Mouse (Mus musculus): Measurements from ENCODE around the gene Cldn20.

Gene Cldn20

GRCm38 (mm10) chr17:3532254-3532653 lies at the start of gene Cldn20:
Cldn20 (plus strand) TSS chr17:3532554.
- DNase-seq (ENCODE audit: low read depth, low spot score): no peak

- no peak for DNase-seq (ENCODE audit: low read depth, low spot score)
These were observed 49.3 kb upstream of the Cldn20 start for GRCm38 (mm10) chr17:3483091-3483490.

- DNase-seq (ENCODE audit: low read depth, low spot score): no peak
These were observed 46.5 kb upstream of the Cldn20 start for GRCm38 (mm10) chr17:3485851-3486250.

GRCm38 (mm10) chr17:3487211-3487610 lies 45.1 kb upstream of the Cldn20 start:
- no peak for DNase-seq (ENCODE audit: low read depth, low spot score)

GRCm38 (mm10) chr17:3487721-3488601 lies 44.4 kb upstream of the Cldn20 start:
- no peak for DNase-seq (ENCODE audit: low read depth, low spot score)

GRCm38 (mm10) chr17:3490216-3490895 lies 42.0 kb upstream of the Cldn20 start:
- no peak for DNase-seq (ENCODE audit: low read depth, low spot score)

- no peak for DNase-seq (ENCODE audit: low read depth, low spot score)
These were observed 41.3 kb upstream of the Cldn20 start for GRCm38 (mm10) chr17:3491065-3491464.

- DNase-seq (ENCODE audit: low read depth, low spot score): no peak
These were observed 40.7 kb upstream of the Cldn20 start for GRCm38 (mm10) chr17:3491667-3492066.

GRCm38 (mm10) chr17:3495576-3495975 lies 36.8 kb upstream of the Cldn20 start:
- DNase-seq (ENCODE audit: low read depth, low spot score): no peak

- no peak for DNase-seq (ENCODE audit: low read depth, low spot score)
These were observed 36.3 kb upstream of the Cldn20 start for GRCm38 (mm10) chr17:3496080-3496479.

GRCm38 (mm10) chr17:3498086-3498485 lies 34.3 kb upstream of the Cldn20 start:
- peak; percentile 20 for DNase-seq (ENCODE audit: low read depth, low spot score)

- no peak for DNase-seq (ENCODE audit: low read depth, low spot score)
These were observed 33.8 kb upstream of the Cldn20 start for GRCm38 (mm10) chr17:3498580-3498979.

- no peak for DNase-seq (ENCODE audit: low read depth, low spot score)
These were observed 32.9 kb upstream of the Cldn20 start for GRCm38 (mm10) chr17:3499468-3499867.

- no peak for DNase-seq (ENCODE audit: low read depth, low spot score)
These were observed 32.3 kb upstream of the Cldn20 start for GRCm38 (mm10) chr17:3500076-3500475.

- no peak for DNase-seq (ENCODE audit: low read depth, low spot score)
These were observed 31.4 kb upstream of the Cldn20 start for GRCm38 (mm10) chr17:3500936-3501335.

- no peak for DNase-seq (ENCODE audit: low read depth, low spot score)
These were observed 26.6 kb upstream of the Cldn20 start for GRCm38 (mm10) chr17:3505711-3506110.

GRCm38 (mm10) chr17:3506508-3506907 lies 25.8 kb upstream of the Cldn20 start:
- no peak for DNase-seq (ENCODE audit: low read depth, low spot score)

- peak; percentile 51 for DNase-seq (ENCODE audit: low read depth, low spot score)
These were observed 22.5 kb upstream of the Cldn20 start for GRCm38 (mm10) chr17:3509841-3510240.

- DNase-seq (ENCODE audit: low read depth, low spot score): no peak
These were observed 18.0 kb upstream of the Cldn20 start for GRCm38 (mm10) chr17:3514316-3514715.

- DNase-seq (ENCODE audit: low read depth, low spot score): no peak
These were observed 16.5 kb upstream of the Cldn20 start for GRCm38 (mm10) chr17:3515851-3516250.

GRCm38 (mm10) chr17:3516406-3516805 lies 15.9 kb upstream of the Cldn20 start:
- no peak for DNase-seq (ENCODE audit: low read depth, low spot score)

- no peak for DNase-seq (ENCODE audit: low read depth, low spot score)
These were observed 12.0 kb upstream of the Cldn20 start for GRCm38 (mm10) chr17:3520344-3520743.

Measured in retina, postnatal 7 days (tissue).